Mouse (Mus musculus) left cerebral cortex, adult 8-10 months (tissue): Measurements from ENCODE around the gene Trip4. TPM values are rescaled to one million over a fixed set of nuclear protein-coding genes. Genes with fewer than 3 reads are reported as not detected.
"Not testable (repeated sequence)": the region's sequence is repeated elsewhere in the genome, so short reads cannot be mapped to it uniquely, and the experiment has no call there.

Experiments used
- DNase-seq, 2 experiments: peaks; one replicate each; pipeline ENCODE4 v3.0.0; 2022; ENCODE audit warnings: low spot score in 2 of 2
- total RNA-seq, 4 experiments: library from RNA; stranded (reverse); gene quantifications; 2 replicates each; pipeline ENCODE4 v1.2.4; 2022

The Trip4 gene
- total RNA-seq, 4 experiments from 2014 or later = 34.1 to 37.8 (median 36.4) TPM

- no peak for DNase-seq
Observed at GRCm38 (mm10) chr9:65794313-65794712, 114.3 kb downstream of the Trip4 start.

DNA sequence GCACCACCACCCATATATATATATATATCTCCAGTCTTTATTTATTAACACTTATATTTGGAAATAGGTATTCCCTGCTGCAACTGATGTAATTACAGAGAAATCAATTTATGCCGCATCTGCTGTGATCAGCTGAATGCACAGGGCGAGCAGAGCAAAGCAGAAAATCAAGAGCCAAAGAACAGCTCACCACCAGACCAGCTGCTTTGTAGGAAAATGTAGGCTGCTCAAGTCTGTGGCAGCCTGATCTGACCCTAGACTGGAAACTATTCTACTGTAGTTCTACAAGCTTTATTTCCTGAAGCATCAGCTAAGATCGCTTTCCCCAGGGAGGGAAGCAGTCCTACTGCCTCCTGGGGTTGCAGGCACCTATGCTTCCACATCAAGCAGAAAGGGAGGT is 115.1 kb downstream of the Trip4 start:
- DNase-seq = no peak

DNA sequence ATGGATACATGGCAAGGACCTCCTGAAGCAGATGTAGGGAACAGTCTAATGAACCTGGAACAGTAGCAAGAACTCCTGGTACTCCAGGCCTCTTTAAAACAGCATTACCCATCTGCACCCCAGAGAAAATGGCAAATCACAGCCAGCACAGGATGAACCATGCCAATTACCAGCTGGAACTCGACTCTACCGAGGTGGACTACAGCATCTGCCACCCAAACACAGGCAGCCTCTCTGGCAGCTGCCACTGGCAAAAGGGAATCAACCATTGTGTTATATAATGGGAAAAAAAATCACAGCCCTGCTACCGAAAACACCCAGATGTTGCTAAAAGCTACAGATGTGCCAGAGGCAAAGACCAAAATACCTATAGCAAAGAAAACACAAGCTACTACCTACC is 115.5 kb downstream of the Trip4 start:
- DNase-seq = no peak

GRCm38 (mm10) chr9:65791846-65792245 is 116.7 kb downstream of the Trip4 start:
- DNase-seq = no peak

DNA sequence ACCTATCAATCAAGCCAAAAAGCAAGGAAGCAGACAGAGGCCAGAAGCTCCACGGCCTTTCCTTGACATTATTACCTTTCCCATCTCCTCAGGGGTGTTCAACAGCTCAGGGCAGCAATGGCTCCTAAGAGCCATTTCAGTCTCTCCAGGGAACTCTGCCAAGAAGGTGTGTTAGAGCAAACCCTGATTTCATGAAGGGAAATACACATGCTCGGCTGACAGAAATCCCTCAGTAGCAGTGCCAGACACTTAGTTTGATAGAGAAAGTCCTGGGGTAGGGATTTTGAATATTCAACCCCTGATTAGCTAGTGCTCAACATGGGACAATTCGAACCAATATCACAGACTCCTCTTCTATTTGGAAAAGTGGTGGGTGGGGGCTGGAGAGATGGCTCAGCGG is 117.5 kb downstream of the Trip4 start:
- no peak for DNase-seq

GRCm38 (mm10) chr9:65789788-65790187 is 118.8 kb downstream of the Trip4 start:
- DNase-seq = no peak

DNA sequence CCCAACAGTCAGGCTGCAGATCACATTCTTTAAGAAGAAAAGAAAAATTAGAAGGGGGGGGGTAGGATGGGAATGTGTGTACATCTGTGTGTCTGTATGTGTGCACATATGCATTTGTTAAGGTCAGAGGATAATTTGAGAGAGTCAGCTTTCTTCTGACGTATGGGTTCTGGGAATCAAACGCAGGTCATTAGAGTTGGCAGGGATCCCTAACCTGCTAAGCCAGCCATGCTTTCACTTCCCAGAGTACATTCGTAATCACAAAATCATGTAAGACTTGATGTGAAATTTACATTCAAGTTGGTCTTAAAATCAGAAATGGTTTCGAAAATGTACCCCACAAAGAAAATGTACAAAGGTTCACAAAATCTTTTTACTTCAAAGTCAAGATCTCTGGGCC is 120.0 kb downstream of the Trip4 start:
- no peak for DNase-seq

DNA sequence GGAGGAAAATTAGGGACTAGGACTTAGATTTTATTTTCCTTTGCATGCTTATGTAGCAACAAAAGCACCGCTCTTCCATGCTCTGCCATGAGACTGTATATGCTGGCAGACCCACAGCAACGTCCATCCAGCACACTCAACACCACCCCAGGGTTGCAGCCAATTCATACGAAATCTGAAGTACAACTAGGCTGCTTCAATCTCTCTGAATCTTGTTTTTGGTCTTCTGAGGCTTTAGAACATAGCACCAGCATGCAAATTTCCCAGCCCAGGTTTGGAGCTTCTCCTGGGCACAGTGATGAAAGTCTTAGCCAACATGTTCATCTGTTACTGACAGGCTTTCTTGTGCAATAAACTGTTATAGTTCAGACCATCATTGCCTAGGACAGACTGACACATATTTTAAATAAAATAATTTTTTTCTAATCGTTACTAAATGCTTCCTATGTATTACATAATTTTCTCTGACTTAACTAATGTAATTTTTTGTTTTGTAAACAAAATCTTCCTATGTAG is 120.7 kb downstream of the Trip4 start:
- no peak for DNase-seq

DNA sequence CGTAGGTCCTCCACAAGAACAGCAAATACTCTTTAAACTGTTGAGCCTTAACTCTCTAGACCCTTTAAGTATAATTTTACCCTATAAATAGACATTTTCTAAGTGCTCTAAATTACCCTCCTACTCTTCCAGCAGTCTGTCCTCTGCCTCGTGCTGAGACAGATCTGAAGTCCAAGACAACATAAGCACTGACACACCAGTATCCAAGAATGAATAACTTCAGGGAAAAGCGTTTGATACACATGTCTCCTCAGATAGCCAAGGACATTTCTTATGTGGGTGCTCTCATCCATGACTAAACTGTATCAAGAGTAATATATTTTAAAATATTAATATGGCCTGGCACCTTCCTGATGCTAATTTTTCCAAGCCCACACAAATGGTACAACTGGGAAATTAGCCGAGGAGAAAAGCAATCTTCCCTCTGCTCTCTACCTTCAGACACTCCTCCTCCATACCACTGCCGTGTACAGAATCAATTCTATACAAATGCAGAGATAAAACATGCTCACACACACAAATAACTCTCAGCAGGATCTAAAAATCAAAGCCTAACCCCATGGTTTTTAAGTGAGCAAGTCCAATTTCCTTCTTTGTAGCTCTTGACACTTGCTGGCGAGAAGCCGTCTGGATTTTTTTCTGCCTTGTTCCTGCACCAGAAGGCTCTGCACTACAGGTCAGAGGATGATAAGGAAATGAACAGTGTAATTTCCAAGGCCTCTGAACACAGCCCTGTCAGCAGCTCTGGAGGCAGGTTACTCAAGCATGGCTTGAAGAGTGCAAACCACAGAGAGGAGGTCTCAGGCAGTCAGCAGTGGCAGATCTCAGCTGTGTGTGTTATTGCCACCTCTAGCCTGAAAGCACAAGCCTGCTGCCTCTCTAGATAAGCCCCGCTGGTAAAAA is 121.5 kb downstream of the Trip4 start:
- DNase-seq = no peak

GRCm38 (mm10) chr9:65785772-65786368 is 122.7 kb downstream of the Trip4 start:
- no peak for DNase-seq

DNA sequence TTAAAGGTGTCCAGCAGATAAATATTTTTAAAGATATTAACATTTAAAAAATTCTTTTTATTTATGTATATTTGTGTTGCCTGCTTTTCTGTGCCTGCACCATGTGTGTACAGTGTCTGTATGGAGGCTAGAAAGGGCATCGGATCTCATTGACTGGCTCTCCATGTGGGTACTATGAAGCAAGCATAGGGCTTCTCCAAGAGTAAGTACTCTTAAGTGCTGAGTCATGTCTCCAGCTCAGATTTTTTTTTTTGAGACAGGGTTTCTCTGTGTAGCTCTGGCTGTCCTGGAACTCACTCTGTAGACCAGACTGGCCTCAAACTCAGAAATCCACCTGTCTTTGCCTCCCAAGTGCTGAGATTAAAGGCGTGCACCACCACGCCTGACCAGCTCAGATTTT is 129.0 kb downstream of the Trip4 start:
- DNase-seq = not testable (repeated sequence)

Other genes with a start within 250 kb of the Trip4 start
- gene Oaz2, start 240.8 kb downstream of the Trip4 start, total RNA-seq = 100 to 1,000 TPM; 221 to 258 (median 249) TPM
- 10 to 100 TPM; 47.1 to 51.9 (median 49.0) TPM for gene Zfp609, start 81.2 kb downstream of the Trip4 start, total RNA-seq
- gene Pclaf, start 18.6 kb downstream of the Trip4 start, total RNA-seq = under 1 TPM in 3 of 4 experiments, not detected in 1; 0.23 to 0.44 (median 0.25) TPM
- gene Csnk1g1, start 130 bp upstream of the Trip4 start, total RNA-seq = 10 to 100 TPM; 33.0 to 48.1 (median 44.8) TPM
- 100 to 1,000 TPM; 147 to 175 (median 159) TPM for gene Ppib, start 151.4 kb upstream of the Trip4 start, total RNA-seq
- gene Snx22, start 160.9 kb upstream of the Trip4 start, total RNA-seq = 1 to 10 TPM; 4.3 to 6.0 (median 5.2) TPM
- 10 to 100 TPM; 76.2 to 82.1 (median 79.1) TPM for gene Snx1, start 217.8 kb upstream of the Trip4 start, total RNA-seq
- 10 to 100 TPM; 25.7 to 26.7 (median 26.5) TPM for gene Ciao2a, start 217.8 kb upstream of the Trip4 start, total RNA-seq
- 1 to 10 TPM; 1.4 to 2.5 (median 1.6) TPM for gene Dapk2, start 249.4 kb upstream of the Trip4 start, total RNA-seq